Mouse (Mus musculus): ENCODE measurements around the gene Mto1. TPM values are rescaled to one million over a fixed set of nuclear protein-coding genes. Genes with fewer than 3 reads are reported as not detected.

Gene Mto1
- 25.6 and 26.5 TPM in 2 replicates for polyA plus RNA-seq (2016; fragmentation: Nextera tagmentation; extraction: Ambion mirVana)

- Histone ChIP-seq H3K4me1 (peaks cover 9% of the 10 kb centered on the region), H3K9me3 (no peaks in the 10 kb centered on the region), H3K36me3 (peaks cover 16% of the 10 kb centered on the region), H3K9ac (peak within 1 kb of the TSS; percentile 90), H3K4me2 (replicated peaks) (peak within 1 kb of the TSS; percentile 71), H3K4me3 (peak within 1 kb of the TSS; percentile 95), H3K27me3 (replicated peaks) (peaks cover 27% of the 10 kb centered on the region), H3K27ac (peak within 1 kb of the TSS; percentile 70)
- WGBS: under 1% methylated on average over 96 of the region's 96 CpGs
- peak; percentile 96 for ATAC-seq (ENCODE audit: low FRiP score, low read depth)
These were observed at the start of gene Mto1, which contains the start of gene Gm17324 for GRCm38 (mm10) chr9:78447973-78448873. Gene Mto1 (plus strand): TSS chr9:78448208. Gene Gm17324 (minus strand): TSS chr9:78448786.

GRCm38 (mm10) chr9:78400570-78400969, 47.4 kb upstream of the Mto1 start:
- WGBS: 88% methylated on average over 5 of the region's 5 CpGs

GRCm38 (mm10) chr9:78401596-78401995, 46.4 kb upstream of the Mto1 start:
- ATAC-seq (ENCODE audit: low FRiP score, low read depth): no peak
- H3K9me3 ChIP-seq: no peaks in the 10 kb centered on the region
- H3K4me1 ChIP-seq: no peaks in the 10 kb centered on the region
- no peak overlapping the region for H3K4me3 ChIP-seq
- H3K27me3 ChIP-seq (replicated peaks): peaks cover 14% of the 10 kb centered on the region
- no peak overlapping the region for H3K9ac ChIP-seq
- H3K36me3 ChIP-seq: no peaks in the 10 kb centered on the region
- H3K4me2 ChIP-seq (replicated peaks): no peak overlapping the region
- no peak overlapping the region for H3K27ac ChIP-seq
- WGBS: 94% methylated on average over 7 of the region's 7 CpGs

More at GRCm38 (mm10) chr9:78400570-78400969, 47.4 kb upstream of the Mto1 start:
- no peak overlapping the region for H3K27ac ChIP-seq
- peaks cover 24% of the 10 kb centered on the region for H3K27me3 ChIP-seq (replicated peaks)
- H3K36me3 ChIP-seq: no peaks in the 10 kb centered on the region
- H3K9ac ChIP-seq: no peak overlapping the region
- H3K4me2 ChIP-seq (replicated peaks): no peak overlapping the region
- peaks cover 6% of the 10 kb centered on the region; the same call in 1 of the 2 replicates for H3K4me1 ChIP-seq
- ATAC-seq (ENCODE audit: low FRiP score, low read depth): no peak
- H3K4me3 ChIP-seq: no peak overlapping the region
- H3K9me3 ChIP-seq: no peaks in the 10 kb centered on the region

GRCm38 (mm10) chr9:78427362-78427781, 20.6 kb upstream of the Mto1 start:
- Histone ChIP-seq H3K9ac (peak overlapping the region; percentile 38; the same call in 1 of the 2 replicates), H3K4me2 (replicated peaks) (peak overlapping the region; percentile 63), H3K27ac (no peak overlapping the region), H3K4me1 (no peaks in the 10 kb centered on the region), H3K36me3 (no peaks in the 10 kb centered on the region), H3K4me3 (peak overlapping the region; percentile 27), H3K27me3 (replicated peaks) (no peaks in the 10 kb centered on the region), H3K9me3 (no peaks in the 10 kb centered on the region)
- no peak for ATAC-seq (ENCODE audit: low FRiP score, low read depth)
- WGBS: 30% methylated on average over 27 of the region's 27 CpGs

DNA sequence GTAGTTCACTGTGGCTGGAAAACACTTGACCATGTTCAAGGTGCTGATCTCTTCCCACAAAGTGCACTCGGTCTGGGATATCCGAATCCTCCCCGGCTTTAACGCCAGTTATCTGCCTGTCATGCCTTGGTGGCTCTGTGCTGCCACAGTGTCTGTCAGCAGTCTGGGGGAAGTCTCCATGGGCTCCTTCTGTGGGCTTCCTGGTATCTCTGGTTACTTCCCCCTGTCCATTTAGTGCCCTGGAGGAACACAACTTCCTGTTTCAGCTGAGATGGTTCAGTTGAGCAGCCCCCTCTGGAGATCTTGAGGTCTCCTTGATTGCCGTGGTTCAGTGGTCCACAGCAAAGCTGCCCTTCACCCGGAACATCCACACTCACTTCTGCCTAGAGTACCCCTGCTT, 19.8 kb upstream of the Mto1 start:
- H3K36me3 ChIP-seq: no peaks in the 10 kb centered on the region
- H3K27ac ChIP-seq: no peak overlapping the region
- 90% methylated on average over 6 of the region's 6 CpGs for WGBS
- no peak overlapping the region for H3K9ac ChIP-seq
- H3K9me3 ChIP-seq: no peaks in the 10 kb centered on the region
- H3K4me1 ChIP-seq: no peaks in the 10 kb centered on the region
- H3K4me2 ChIP-seq (replicated peaks): no peak overlapping the region
- no peaks in the 10 kb centered on the region for H3K27me3 ChIP-seq (replicated peaks)
- H3K4me3 ChIP-seq: no peak overlapping the region
- no peak for ATAC-seq (ENCODE audit: low FRiP score, low read depth)

- Histone ChIP-seq H3K9me3 (no peaks in the 10 kb centered on the region), H3K36me3 (no peaks in the 10 kb centered on the region), H3K4me1 (no peaks in the 10 kb centered on the region), H3K27ac (no peak overlapping the region), H3K4me2 (replicated peaks) (no peak overlapping the region), H3K4me3 (no peak overlapping the region), H3K9ac (no peak overlapping the region), H3K27me3 (replicated peaks) (no peaks in the 10 kb centered on the region)
- no peak for ATAC-seq (ENCODE audit: low FRiP score, low read depth)
- WGBS: 88% methylated on average over 4 of the region's 4 CpGs
These were observed 19.1 kb upstream of the Mto1 start for GRCm38 (mm10) chr9:78428870-78429432.

GRCm38 (mm10) chr9:78429551-78429950, 18.5 kb upstream of the Mto1 start:
- no peaks in the 10 kb centered on the region for H3K9me3 ChIP-seq
- H3K36me3 ChIP-seq: no peaks in the 10 kb centered on the region
- ATAC-seq (ENCODE audit: low FRiP score, low read depth): no peak
- no peak overlapping the region for H3K27ac ChIP-seq
- H3K4me1 ChIP-seq: no peaks in the 10 kb centered on the region
- H3K9ac ChIP-seq: no peak overlapping the region
- no peaks in the 10 kb centered on the region for H3K27me3 ChIP-seq (replicated peaks)
- no peak overlapping the region for H3K4me2 ChIP-seq (replicated peaks)
- WGBS: 59% methylated on average over 2 of the region's 2 CpGs
- no peak overlapping the region for H3K4me3 ChIP-seq

DNA sequence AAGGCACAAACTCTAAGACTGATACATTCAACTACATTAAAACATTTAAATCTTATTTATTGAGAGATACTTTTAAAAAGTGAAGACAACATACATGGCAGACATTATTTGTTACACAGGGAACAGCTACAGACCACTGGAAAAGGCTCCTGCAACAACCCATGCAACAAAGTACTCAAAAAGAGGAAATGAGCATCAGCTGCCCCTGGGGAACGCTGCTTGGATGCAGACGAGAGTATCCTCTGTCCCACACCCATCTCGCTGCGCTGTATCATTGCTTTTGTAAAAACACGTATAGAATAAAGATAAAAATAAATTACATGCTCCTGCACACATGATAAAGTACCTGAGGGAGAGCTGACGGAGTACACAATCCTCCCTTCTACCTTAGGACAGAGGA, 17.5 kb upstream of the Mto1 start:
- no peak overlapping the region for H3K9ac ChIP-seq
- H3K4me2 ChIP-seq (replicated peaks): no peak overlapping the region
- H3K4me1 ChIP-seq: no peaks in the 10 kb centered on the region
- no peak overlapping the region for H3K4me3 ChIP-seq
- WGBS: 83% methylated on average over 6 of the region's 6 CpGs
- no peaks in the 10 kb centered on the region for H3K36me3 ChIP-seq
- no peak for ATAC-seq (ENCODE audit: low FRiP score, low read depth)
- H3K27ac ChIP-seq: no peak overlapping the region
- no peaks in the 10 kb centered on the region for H3K27me3 ChIP-seq (replicated peaks)
- no peaks in the 10 kb centered on the region for H3K9me3 ChIP-seq

GRCm38 (mm10) chr9:78432471-78432870, 15.5 kb upstream of the Mto1 start:
- Histone ChIP-seq H3K36me3 (no peaks in the 10 kb centered on the region), H3K4me3 (no peak overlapping the region), H3K9ac (no peak overlapping the region), H3K9me3 (no peaks in the 10 kb centered on the region), H3K4me2 (replicated peaks) (no peak overlapping the region), H3K27me3 (replicated peaks) (no peaks in the 10 kb centered on the region), H3K27ac (no peak overlapping the region), H3K4me1 (no peaks in the 10 kb centered on the region)
- 88% methylated on average over 5 of the region's 5 CpGs for WGBS
- no peak for ATAC-seq (ENCODE audit: low FRiP score, low read depth)

DNA sequence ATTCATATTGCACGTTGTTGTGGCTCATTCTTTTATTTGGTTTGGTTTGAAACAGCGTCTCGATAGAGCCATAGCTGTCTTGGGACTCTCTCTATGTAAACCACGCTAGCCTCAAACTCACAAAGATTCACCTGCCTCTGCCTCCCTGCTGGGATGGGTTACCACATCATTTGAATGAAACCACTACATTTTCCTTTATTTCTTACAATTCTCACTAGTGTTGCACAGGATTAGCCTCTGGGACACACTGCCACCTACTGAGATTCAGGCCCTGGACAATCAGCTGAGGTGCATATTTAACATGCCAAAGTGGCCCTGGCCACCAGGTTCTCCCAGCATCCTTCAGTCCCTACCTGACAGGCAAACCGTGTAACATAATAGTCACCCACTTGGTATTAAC, 8.6 kb upstream of the Mto1 start:
- WGBS: 72% methylated on average over 5 of the region's 5 CpGs

GRCm38 (mm10) chr9:78442237-78442578, 5.8 kb upstream of the Mto1 start:
- Histone ChIP-seq H3K27ac (no peak overlapping the region), H3K27me3 (replicated peaks) (peaks cover 66% of the 10 kb centered on the region), H3K4me2 (replicated peaks) (peak overlapping the region; percentile 72), H3K9ac (no peak overlapping the region), H3K4me1 (peaks cover 10% of the 10 kb centered on the region; the same call in 1 of the 2 replicates), H3K9me3 (no peaks in the 10 kb centered on the region), H3K4me3 (peak overlapping the region; percentile 36), H3K36me3 (no peaks in the 10 kb centered on the region)
- no peak for ATAC-seq (ENCODE audit: low FRiP score, low read depth)
- 3% methylated on average over 9 of the region's 9 CpGs for WGBS

More for the DNA sequence above, 8.6 kb upstream of the Mto1 start:
- H3K9me3 ChIP-seq: no peaks in the 10 kb centered on the region
- peaks cover 10% of the 10 kb centered on the region; the same call in 1 of the 2 replicates for H3K4me1 ChIP-seq
- H3K27me3 ChIP-seq (replicated peaks): peaks cover 51% of the 10 kb centered on the region
- H3K9ac ChIP-seq: no peak overlapping the region
- no peak overlapping the region for H3K27ac ChIP-seq
- no peak overlapping the region for H3K4me3 ChIP-seq
- H3K36me3 ChIP-seq: no peaks in the 10 kb centered on the region
- ATAC-seq (ENCODE audit: low FRiP score, low read depth): no peak
- H3K4me2 ChIP-seq (replicated peaks): no peak overlapping the region

- H3K36me3 ChIP-seq: no peaks in the 10 kb centered on the region
- H3K9ac ChIP-seq: no peak within 1 kb of the TSS; the same call in 1 of the 2 replicates
- peaks cover 66% of the 10 kb centered on the region for H3K27me3 ChIP-seq (replicated peaks)
- no peaks in the 10 kb centered on the region for H3K9me3 ChIP-seq
- H3K4me2 ChIP-seq (replicated peaks): peak within 1 kb of the TSS; percentile 72
- peak; percentile 27 for ATAC-seq (ENCODE audit: low FRiP score, low read depth)
- H3K4me3 ChIP-seq: peak within 1 kb of the TSS; percentile 36
- H3K27ac ChIP-seq: no peak within 1 kb of the TSS
- under 1% methylated on average over 77 of the region's 81 CpGs for WGBS
- H3K4me1 ChIP-seq: peaks cover 10% of the 10 kb centered on the region; the same call in 1 of the 2 replicates
These were observed 5.2 kb upstream of the Mto1 start, which contains the start of gene Cgas for GRCm38 (mm10) chr9:78442579-78443392. Gene Cgas (minus strand): TSS chr9:78443237.
